Mouse (Mus musculus): ENCODE measurements at regions not wholly inside any gene's neighbourhood (a gene's known extent, or its start where the extent isn't known, plus 50 kb on each side); places are given as distances from the start of the nearest gene placed in this dataset.

DNA sequence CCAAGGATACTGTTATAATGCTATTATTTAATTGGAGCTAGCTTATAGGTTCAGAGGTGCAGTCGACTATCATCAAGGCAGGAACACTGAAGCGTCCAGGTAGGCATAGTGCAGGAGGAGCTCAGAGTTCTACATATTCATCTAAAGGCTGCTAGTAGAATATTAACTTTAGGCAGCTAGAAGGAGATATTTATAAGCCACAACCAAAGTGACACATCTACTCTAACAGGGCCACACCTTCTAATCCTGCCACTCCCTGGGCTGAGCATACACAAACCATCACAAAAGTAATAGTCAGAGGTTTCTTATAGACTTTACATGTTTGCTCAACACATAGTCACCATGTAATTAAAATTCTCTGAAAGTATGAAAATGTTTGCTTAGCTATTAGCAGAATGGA, 1971.8 kb upstream of the Slc7a12 start:
- POLR2A ChIA-PET, result no interaction called here

More for the DNA sequence above, 1971.8 kb upstream of the Slc7a12 start:
- TF ChIP-seq CTCF (IDR thresholded peaks at IDR 0.05), result no peak
- no peaks in the 10 kb centered on the region for H3K27me3 ChIP-seq
- DNase-seq (ENCODE audit: low read depth, low spot score) (no peak), ATAC-seq (no peak)
- in situ Hi-C loops (cut with MboI; ENCODE audit: low pct_unique_long_range_greater_than_20kb), result no loop called here
- CTCF ChIA-PET, result interaction anchor here (1.0 kb wide), 1 partner anchor 9 kb away, joined by 3 read pairs; no protein-coding TSS in a partner anchor

Measured in Patski (cell line).